In the genomic region with DNA sequence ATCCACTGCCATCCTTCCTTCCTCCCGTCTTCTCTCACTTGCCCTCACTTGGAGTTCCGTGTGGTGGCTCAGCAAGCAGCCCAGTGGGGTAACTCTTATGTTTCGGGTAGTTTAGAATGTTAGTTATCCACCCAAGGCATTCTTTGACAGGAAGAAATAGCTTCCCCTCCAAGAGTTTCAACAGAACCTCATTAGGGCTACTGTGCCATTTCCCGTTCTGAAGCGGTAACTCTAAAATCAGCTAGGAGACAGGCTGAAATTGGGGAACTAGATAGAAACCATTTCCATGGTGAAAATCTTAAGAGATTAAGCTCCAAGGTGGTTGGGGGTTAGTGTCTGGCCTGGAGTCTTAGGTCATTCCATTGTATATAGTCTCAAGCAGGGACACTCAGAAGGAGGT, we compare ENCODE assay signal across 29 mouse cellular contexts. TPM values are rescaled to one million over a fixed set of nuclear protein-coding genes. Genes with fewer than 3 reads are reported as not detected.
DNase-seq lines count a peak whose midpoint lies in the region; ATAC-seq and TF ChIP-seq lines count a peak whose summit lies in the region.
"Had no signal": no experiment of that assay in that cellular context is flagged by ENCODE, and none has a peak within 500 bp of the region (broad histone marks: within the 10 kb centered on the region; RNA-seq: fewer than 3 reads in every experiment).

No protein-coding gene starts in this region.

- no peaks in the 10 kb centered on the region for H3K36me3 ChIP-seq in liver, embryonic 15.5 days (replicated peaks)
- H3K36me3 ChIP-seq in MEL (ENCODE audit: control insufficient read depth in 1 of 2, insufficient read depth in 2 of 2, low read length in 2 of 2) = peaks cover 0 to 9% of the 10 kb centered on the region in 2 experiments; a peak in 2 of 4 replicates
- no peaks in the 10 kb centered on the region for H3K36me3 ChIP-seq in splenic B cell, adult 2 months (ENCODE audit: control insufficient read depth, insufficient read depth, low read length, poor library complexity, severe bottlenecking)
- no peaks in the 10 kb centered on the region for H3K36me3 ChIP-seq in forebrain, embryonic 12.5 days (replicated peaks)
- H3K36me3 ChIP-seq: embryonic facial prominence, embryonic 12.5 days; forebrain, embryonic 15.5 days; liver, embryonic 13.5 days; lung, embryonic 15.5 days; neural tube, embryonic 13.5 days; stomach, embryonic 15.5 days had no signal

- no peak for TF ChIP-seq CTCF in MEL (IDR thresholded peaks at IDR 0.05 in 2 of 3, conservative IDR thresholded peaks at IDR 0.05 in 1 of 3; ENCODE audit: control insufficient read depth in 1 of 3, insufficient read depth in 1 of 3, low read depth in 2 of 3, low read length in 3 of 3, poor library complexity in 1 of 3, severe bottlenecking in 1 of 3)

- no peak overlapping the region for H3K27ac ChIP-seq in liver, embryonic 15.5 days (replicated peaks)
- H3K27ac ChIP-seq in MEL (ENCODE audit: control insufficient read depth, low read depth, low read length) = no peak overlapping the region
- H3K27ac ChIP-seq in forebrain, embryonic 12.5 days = no peak overlapping the region
- H3K27ac ChIP-seq: embryonic facial prominence, embryonic 12.5 days; forebrain, embryonic 15.5 days; hindbrain, embryonic 14.5 days; liver, embryonic 13.5 days; lung, embryonic 15.5 days; macrophage; neural tube, embryonic 13.5 days; stomach, embryonic 15.5 days had no signal

- 20% methylated on average over 5 of the region's 5 CpGs for WGBS in liver, embryonic 15.5 days (ENCODE audit: insufficient replicate concordance)
- WGBS in forebrain, embryonic 12.5 days = 76% methylated on average over 5 of the region's 5 CpGs

- no peak overlapping the region for H3K4me3 ChIP-seq in liver, embryonic 15.5 days (replicated peaks)
- H3K4me3 ChIP-seq in MEL (ENCODE audit: control insufficient read depth in 1 of 2, insufficient read depth in 1 of 2, low read depth in 2 of 2, low read length in 2 of 2) = peak overlapping the region in 1 of 2 experiments; percentile 10; a peak in 1 of 4 replicates
- no peak overlapping the region for H3K4me3 ChIP-seq in forebrain, embryonic 12.5 days (replicated peaks)
- H3K4me3 ChIP-seq: embryonic facial prominence, embryonic 12.5 days; forebrain, embryonic 15.5 days; liver, embryonic 13.5 days; lung, embryonic 15.5 days; neural tube, embryonic 13.5 days; stomach, embryonic 15.5 days had no signal

- H3K27me3 ChIP-seq in liver, embryonic 15.5 days = peaks cover 92% of the 10 kb centered on the region
- no peaks in the 10 kb centered on the region; a peak in 1 of 4 replicates for H3K27me3 ChIP-seq in MEL (ENCODE audit: control insufficient read depth in 1 of 2, insufficient read depth in 2 of 2, low read length in 2 of 2)
- no peaks in the 10 kb centered on the region; the same call in 1 of the 2 replicates for H3K27me3 ChIP-seq in splenic B cell, adult 2 months (ENCODE audit: control insufficient read depth, insufficient read depth, low read length, poor library complexity, severe bottlenecking)
- H3K27me3 ChIP-seq in forebrain, embryonic 12.5 days = peaks cover 62% of the 10 kb centered on the region

- peak overlapping the region; percentile 18; the same call in 1 of the 2 replicates for H3K4me2 ChIP-seq in liver, embryonic 15.5 days
- H3K4me2 ChIP-seq in forebrain, embryonic 12.5 days = no peak overlapping the region
- H3K4me2 ChIP-seq: embryonic facial prominence, embryonic 12.5 days; forebrain, embryonic 15.5 days; heart, embryonic 11.5 days; hindbrain, embryonic 14.5 days; liver, embryonic 13.5 days; lung, embryonic 15.5 days; midbrain, embryonic 11.5 days; neural tube, embryonic 13.5 days; stomach, embryonic 15.5 days had no signal

- no peak for ATAC-seq in liver, embryonic 15.5 days (ENCODE audit: insufficient read depth)
- ATAC-seq in hematopoietic stem cell, adult 5-6 weeks (replicated peaks in 1 of 2; ENCODE audit: insufficient read depth in 1 of 2, low FRiP score in 2 of 2, low TSS enrichment in 1 of 2, low read depth in 1 of 2, poor library complexity in 2 of 2, severe bottlenecking in 2 of 2) = peak; percentile 51 to 57
- ATAC-seq in forebrain, embryonic 12.5 days (ENCODE audit: low FRiP score) = no peak
- ATAC-seq: activated CD4-positive, CD25-positive, alpha-beta regulatory T cell, adult 4 months; forebrain, embryonic 15.5 days; intestine, postnatal 0 days had no signal

- no peak for TF ChIP-seq EP300 in MEL (IDR thresholded peaks at IDR 0.05; ENCODE audit: low read depth in 1 of 2, low read length in 2 of 2)

- no peak overlapping the region for H3K9ac ChIP-seq in liver, embryonic 15.5 days
- H3K9ac ChIP-seq in MEL (ENCODE audit: control insufficient read depth, low read depth, low read length, poor library complexity, severe bottlenecking) = no peak overlapping the region
- no peak overlapping the region for H3K9ac ChIP-seq in forebrain, embryonic 12.5 days
- H3K9ac ChIP-seq: embryonic facial prominence, embryonic 12.5 days; forebrain, embryonic 15.5 days; hindbrain, embryonic 14.5 days; liver, embryonic 13.5 days; lung, embryonic 15.5 days; neural tube, embryonic 13.5 days; stomach, embryonic 15.5 days had no signal

- no peaks in the 10 kb centered on the region for H3K9me3 ChIP-seq in liver, embryonic 15.5 days (replicated peaks)
- H3K9me3 ChIP-seq in MEL (replicated peaks; ENCODE audit: insufficient read depth, low read length) = no peaks in the 10 kb centered on the region
- H3K9me3 ChIP-seq in forebrain, embryonic 12.5 days = no peaks in the 10 kb centered on the region
- H3K9me3 ChIP-seq: embryonic facial prominence, embryonic 12.5 days; forebrain, embryonic 15.5 days; liver, embryonic 13.5 days; lung, embryonic 15.5 days; neural tube, embryonic 13.5 days; stomach, embryonic 15.5 days had no signal

- no peak for TF ChIP-seq POLR2A in MEL (IDR thresholded peaks at IDR 0.05; ENCODE audit: control insufficient read depth in 1 of 2, insufficient read depth in 1 of 2, low read depth in 1 of 2, low read length in 2 of 2, poor library complexity in 1 of 2)

- DNase-seq in liver = no peak
- peak; percentile 71 for DNase-seq in MEL (ENCODE audit: low read depth, low spot score)
- DNase-seq in splenic B cell, adult 2 months (ENCODE audit: low read depth, low spot score) = peak; percentile 12
- no peak for DNase-seq in Muller cell, postnatal 12 days (ENCODE audit: inconsistent ontology term)
- DNase-seq: adrenal gland, adult 2 months; adrenal gland, postnatal 36 days; cerebellum, adult 9-10 months; cerebellum, postnatal 36 days; embryo, embryonic 11 days; gastrocnemius, postnatal 25 days; heart, adult 18-20 months; heart, postnatal 4 days; layer of hippocampus, adult 9-11 months; liver, embryonic 13.5 days had no signal

- H3K4me1 ChIP-seq in liver, embryonic 15.5 days (replicated peaks) = peaks cover 14% of the 10 kb centered on the region
- H3K4me1 ChIP-seq in MEL (ENCODE audit: control insufficient read depth in 1 of 2, insufficient read depth in 2 of 2, low read length in 2 of 2) = peaks cover 9 to 29% of the 10 kb centered on the region in 2 experiments
- peaks cover 12% of the 10 kb centered on the region for H3K4me1 ChIP-seq in forebrain, embryonic 12.5 days

- peaks cover 2% of the 10 kb centered on the region; the same call in 1 of the 2 replicates for H3K79me2 ChIP-seq in MEL (ENCODE audit: control insufficient read depth, insufficient read depth, low read length, poor library complexity)

- TF ChIP-seq RAD21 in MEL (IDR thresholded peaks at IDR 0.05; ENCODE audit: low read depth, low read length) = no peak

TF ChIP-seq in MEL, 35 proteins besides CTCF, POLR2A, EP300 and RAD21:
- TF ChIP-seq POLR2AphosphoS2 (IDR thresholded peaks at IDR 0.05; ENCODE audit: low read length) (no peak), NELFE (IDR thresholded peaks at IDR 0.05; ENCODE audit: low read depth, low read length) (no peak), RCOR1 (IDR thresholded peaks at IDR 0.05; ENCODE audit: low read depth, low read length) (no peak), CHD1 (IDR thresholded peaks at IDR 0.05; ENCODE audit: low read depth, low read length) (no peak), TBP (IDR thresholded peaks at IDR 0.05; ENCODE audit: low read depth, low read length) (0 out of 2 replicates have a peak, but pooled peaks have one; percentile 13), ETS1 (IDR thresholded peaks at IDR 0.05; ENCODE audit: low read depth, low read length) (no peak), TCF12 (IDR thresholded peaks at IDR 0.05; ENCODE audit: low read depth, low read length) (no peak), HCFC1 (IDR thresholded peaks at IDR 0.05; ENCODE audit: low read depth, low read length) (no peak), NRF1 (IDR thresholded peaks at IDR 0.05; ENCODE audit: insufficient read depth, low read depth, low read length, poor library complexity, severe bottlenecking) (no peak), MAX (IDR thresholded peaks at IDR 0.05; ENCODE audit: low read length) (no peak), POLR2AphosphoS5 (IDR thresholded peaks at IDR 0.05; ENCODE audit: borderline replicate concordance, low read depth, low read length) (no peak), MYC (IDR thresholded peaks at IDR 0.05; ENCODE audit: low read depth, low read length) (peak; percentile 3; the same call in 1 of the 2 replicates), SIN3A (IDR thresholded peaks at IDR 0.05; ENCODE audit: low read length) (no peak), BHLHE40 (IDR thresholded peaks at IDR 0.05; ENCODE audit: borderline replicate concordance, low read depth, low read length) (no peak)
TF ChIP-seq in MEL: peak in this region for 2.

RNA-seq across cellular contexts. Expression of a gene that starts 4.2 kb away (rescaled TPM):
- 0.07 and 0.10 TPM in 2 replicates for polyA plus RNA-seq in liver, embryonic 15.5 days (2015; fragmentation: Nextera tagmentation; extraction: Ambion mirVana)
- 1.0 and 1.2 TPM in 2 replicates for total RNA-seq in MEL (2012; rRNA removed)
- polyA plus RNA-seq in MEL (2012; ENCODE audit: insufficient read depth in 1 of 2, insufficient read length in 2 of 2, low read depth in 1 of 2, low replicate concordance in 2 of 2, missing spikeins in 1 of 2) = 1 to 10 TPM in 1 of 2 experiments, not detected in 1; 6.2 TPM
- 0.89 TPM in 1 of 2 replicates, not detected in the other for total RNA-seq in hematopoietic stem cell, adult 5-6 weeks (2017)
- polyA plus RNA-seq in forebrain, embryonic 12.5 days (2016; fragmentation: Nextera tagmentation; extraction: Ambion mirVana) = not detected in 2 replicates
- polyA plus RNA-seq: activated CD4-positive, CD25-positive, alpha-beta regulatory T cell, adult 4 months; hindbrain, embryonic 14.5 days; liver, embryonic 13.5 days had no signal

RNA-seq across cellular contexts. Expression of a gene that starts 21.6 kb away (rescaled TPM):
- 0.08 and 0.13 TPM in 2 replicates for polyA plus RNA-seq in liver, embryonic 15.5 days (2015; fragmentation: Nextera tagmentation; extraction: Ambion mirVana)
- 5.3 and 6.0 TPM in 2 replicates for total RNA-seq in MEL (2012; rRNA removed)
- polyA plus RNA-seq in MEL (2012; ENCODE audit: insufficient read depth in 1 of 2, insufficient read length in 2 of 2, low read depth in 1 of 2, low replicate concordance in 2 of 2, missing spikeins in 1 of 2) = 10 to 100 TPM in 1 of 2 experiments, not detected in 1; 10.4 TPM
- total RNA-seq in hematopoietic stem cell, adult 5-6 weeks (2017) = 0.31 TPM in 1 of 2 replicates, not detected in the other
- polyA plus RNA-seq in forebrain, embryonic 12.5 days (2016; fragmentation: Nextera tagmentation; extraction: Ambion mirVana) = 1.3 and 2.2 TPM in 2 replicates
- total RNA-seq: gastrocnemius, adult 18-20 months had no signal
- polyA plus RNA-seq: activated CD4-positive, CD25-positive, alpha-beta regulatory T cell, adult 4 months; macrophage had no signal

Comparison
In these comparisons a context has a peak if more than half of its experiments do, and no peak if none do; other contexts are left out.
1. ATAC-seq: peak in hematopoietic stem cell, adult 5-6 weeks (2 of 2); none in liver, embryonic 15.5 days (single experiment) and forebrain, embryonic 12.5 days (single experiment).
2. DNase-seq: peak in MEL (single experiment) and splenic B cell, adult 2 months (single experiment); none in liver (single experiment) and Muller cell, postnatal 12 days (single experiment).